Mouse (Mus musculus) left cerebral cortex, adult 9 months (tissue): ENCODE measurements at regions not wholly inside any gene's neighbourhood (a gene's known extent, or its start where the extent isn't known, plus 50 kb on each side); places are given as distances from the start of the nearest gene placed in this dataset.
A peak's percentile ranks its signal among the peaks of the same experiment; 100 is the strongest.
"Not testable (repeated sequence)": the region's sequence is repeated elsewhere in the genome, so short reads cannot be mapped to it uniquely, and the experiment has no call there.

ENCODE experiments used
- DNase-seq, 2 experiments: peaks; one replicate each; pipeline ENCODE4 v3.0.0; 2022; ENCODE audit warnings: low spot score in 2 of 2

- DNase-seq, result no peak
These were observed 64.1 kb downstream of the 9530068E07Rik start for GRCm38 (mm10) chr11:52460190-52460780.

- not testable (repeated sequence) for DNase-seq
These were observed 74.9 kb downstream of the 9530068E07Rik start for GRCm38 (mm10) chr11:52471128-52471527.

GRCm38 (mm10) chr11:52480111-52480510 lies 83.9 kb downstream of the 9530068E07Rik start:
- not testable (repeated sequence) for DNase-seq

- DNase-seq, result not testable (repeated sequence)
These were observed 84.5 kb downstream of the 9530068E07Rik start for GRCm38 (mm10) chr11:52480694-52481093.

- not testable (repeated sequence) for DNase-seq
These were observed 87.3 kb downstream of the 9530068E07Rik start for GRCm38 (mm10) chr11:52483534-52483933.

- peak in 1 of 2 experiments; percentile 17 for DNase-seq
These were observed 92.3 kb downstream of the 9530068E07Rik start for GRCm38 (mm10) chr11:52488538-52488937.

GRCm38 (mm10) chr11:52493336-52493735 lies 97.1 kb downstream of the 9530068E07Rik start:
- no peak for DNase-seq

- no peak for DNase-seq
These were observed 100.7 kb downstream of the 9530068E07Rik start for GRCm38 (mm10) chr11:52496908-52497307.

GRCm38 (mm10) chr11:52502759-52503365 lies 106.6 kb downstream of the 9530068E07Rik start:
- DNase-seq, result no peak

GRCm38 (mm10) chr11:52511831-52512297 lies 115.6 kb downstream of the 9530068E07Rik start:
- no peak for DNase-seq

- no peak for DNase-seq
These were observed 121.1 kb downstream of the 9530068E07Rik start for GRCm38 (mm10) chr11:52517330-52517729.

- DNase-seq, result no peak
These were observed 123.6 kb downstream of the 9530068E07Rik start for GRCm38 (mm10) chr11:52519877-52520276.

- peak in 1 of 2 experiments; percentile 75 for DNase-seq
These were observed 125.7 kb downstream of the 9530068E07Rik start for GRCm38 (mm10) chr11:52521879-52522278.

GRCm38 (mm10) chr11:52522384-52522783 lies 126.2 kb downstream of the 9530068E07Rik start:
- DNase-seq, result no peak

- no peak for DNase-seq
These were observed 127.0 kb downstream of the 9530068E07Rik start for GRCm38 (mm10) chr11:52523191-52523590.

- DNase-seq, result no peak
These were observed 127.4 kb downstream of the 9530068E07Rik start for GRCm38 (mm10) chr11:52523671-52524070.

GRCm38 (mm10) chr11:52525446-52525845 lies 129.2 kb downstream of the 9530068E07Rik start:
- no peak for DNase-seq

- no peak for DNase-seq
These were observed 130.1 kb downstream of the 9530068E07Rik start for GRCm38 (mm10) chr11:52526306-52526705.

GRCm38 (mm10) chr11:52533379-52533778 lies 137.2 kb downstream of the 9530068E07Rik start:
- no peak for DNase-seq

GRCm38 (mm10) chr11:52534586-52534985 lies 138.4 kb downstream of the 9530068E07Rik start:
- no peak for DNase-seq

GRCm38 (mm10) chr11:52536211-52536610 lies 140.0 kb downstream of the 9530068E07Rik start:
- DNase-seq, result peak in 1 of 2 experiments; percentile 29

- peak; percentile 73 to 89 for DNase-seq
These were observed 140.6 kb downstream of the 9530068E07Rik start for GRCm38 (mm10) chr11:52536841-52537240.

GRCm38 (mm10) chr11:52537819-52538435 lies 141.7 kb downstream of the 9530068E07Rik start:
- no peak for DNase-seq
